Mouse (Mus musculus) forebrain, embryonic 11.5 days (tissue): ENCODE data around the gene Svep1. TPM values are rescaled to one million over a fixed set of nuclear protein-coding genes. Genes with fewer than 3 reads are reported as not detected.

Source experiments
- ATAC-seq: fragments of 200-750 bp; cut with Nextera tagmentation; replicated peaks from 2 replicates; pipeline ENCODE4 v1.8.0; 2017; ENCODE audit warnings: moderate TSS enrichment; ENCODE audit not compliant: low FRiP score
- DNase-seq: peaks from one replicate; pipeline ENCODE4 v3.0.0-alpha.2; 2017; ENCODE audit warnings: low spot score
- H3K27ac ChIP-seq: fragments of 300-500 bp; sonication (generic); 2 replicates; pipeline ENCODE4 v1.5.1; 2014; ENCODE audit warnings: low read depth, low read length
- H3K27me3 ChIP-seq: fragments of 300-500 bp; sonication (generic); 2 replicates; pipeline ENCODE4 v1.6.1; 2014; ENCODE audit warnings: mild to moderate bottlenecking, low read length, mixed read lengths; ENCODE audit not compliant: control insufficient read depth, insufficient read depth
- H3K36me3 ChIP-seq: fragments of 300-500 bp; sonication (generic); 2 replicates; pipeline ENCODE4 v1.6.1; 2014; ENCODE audit warnings: mild to moderate bottlenecking, low read length, moderate library complexity, mixed read lengths; ENCODE audit not compliant: control insufficient read depth, insufficient read depth
- H3K4me1 ChIP-seq: fragments of 300-500 bp; sonication (generic); replicated peaks from 2 replicates; pipeline ENCODE4 v1.6.1; 2014; ENCODE audit warnings: low read length, mixed read lengths; ENCODE audit not compliant: control insufficient read depth, insufficient read depth
- H3K4me2 ChIP-seq: fragments of 300-500 bp; sonication (generic); 2 replicates; pipeline ENCODE4 v1.6.1; 2014; ENCODE audit warnings: low read depth, mild to moderate bottlenecking, low read length, moderate library complexity, mixed read lengths; ENCODE audit not compliant: severe bottlenecking
- H3K4me3 ChIP-seq: fragments of 300-500 bp; sonication (generic); 2 replicates; pipeline ENCODE4 v1.5.1; 2014; ENCODE audit warnings: low read depth, low read length
- H3K9ac ChIP-seq: fragments of 300-500 bp; sonication (generic); 2 replicates; pipeline ENCODE4 v1.6.1; 2014; ENCODE audit warnings: low read length
- H3K9me3 ChIP-seq: fragments of 300-500 bp; sonication (generic); 2 replicates; pipeline ENCODE4 v1.6.1; 2016; ENCODE audit warnings: low read length, mixed read lengths; ENCODE audit not compliant: control insufficient read depth
- WGBS: fragments of 180-500 bp; shearing (Covaris S2); extraction: QIAGEN DNeasy Blood & Tissue Kit; methylation state at CpG from one replicate; pipeline ENCODE4 v1.1.7; 2014; 5-methylcytosine and 5-hydroxymethylcytosine counted together
- polyA plus RNA-seq: library from polyadenylated mRNA; unstranded; fragments of >200 nt; fragmentation: Nextera tagmentation; extraction: Ambion mirVana; gene quantifications from 2 replicates; pipeline ENCODE4 v1.2.1, GENCODE M21; 2014

Svep1 gene
- polyA plus RNA-seq, 1 experiment from 2014 or later: 3.6 TPM

- no peak overlapping the region for H3K4me3 ChIP-seq
- no peak overlapping the region for H3K4me2 ChIP-seq
- no peaks in the 10 kb centered on the region for H3K4me1 ChIP-seq
- no peaks in the 10 kb centered on the region for H3K9me3 ChIP-seq
- DNase-seq (no peak), ATAC-seq (no peak)
- no peaks in the 10 kb centered on the region for H3K36me3 ChIP-seq
- H3K27me3 ChIP-seq: no peaks in the 10 kb centered on the region
- no peak overlapping the region for H3K27ac ChIP-seq
- no peak overlapping the region for H3K9ac ChIP-seq
- WGBS: 88% methylated on average over 6 of the region's 6 CpGs
Observed at GRCm38 (mm10) chr4:58037096-58037705, 169.5 kb downstream of the Svep1 start.

- no peak for ATAC-seq
- 44% methylated on average over 13 of the region's 13 CpGs for WGBS
Observed at GRCm38 (mm10) chr4:58034663-58035062, 172.0 kb downstream of the Svep1 start.

GRCm38 (mm10) chr4:58032714-58033113, 173.9 kb downstream of the Svep1 start:
- ATAC-seq: no peak
- no peak for DNase-seq
- Histone ChIP-seq H3K4me1 (no peaks in the 10 kb centered on the region), H3K27me3 (no peaks in the 10 kb centered on the region), H3K36me3 (no peaks in the 10 kb centered on the region), H3K4me2 (no peak overlapping the region), H3K9me3 (no peaks in the 10 kb centered on the region), H3K9ac (no peak overlapping the region), H3K27ac (no peak overlapping the region), H3K4me3 (no peak overlapping the region)
- 86% methylated on average over 1 of the region's 1 CpGs for WGBS

More at GRCm38 (mm10) chr4:58034663-58035062, 172.0 kb downstream of the Svep1 start:
- no peaks in the 10 kb centered on the region for H3K27me3 ChIP-seq
- H3K9me3 ChIP-seq: no peaks in the 10 kb centered on the region
- no peak overlapping the region for H3K9ac ChIP-seq
- DNase-seq: no peak
- no peak overlapping the region for H3K4me3 ChIP-seq
- H3K36me3 ChIP-seq: no peaks in the 10 kb centered on the region
- no peaks in the 10 kb centered on the region for H3K4me1 ChIP-seq
- H3K27ac ChIP-seq: no peak overlapping the region
- H3K4me2 ChIP-seq: no peak overlapping the region

- whole genome bisulfite sequencing: 90% methylated on average over 5 of the region's 5 CpGs
- ATAC-seq: no peak
- H3K36me3 ChIP-seq: no peaks in the 10 kb centered on the region
- H3K4me3 ChIP-seq: no peak within 1 kb of the TSS
- no peak within 1 kb of the TSS for H3K4me2 ChIP-seq
- H3K9me3 ChIP-seq: no peaks in the 10 kb centered on the region
- H3K27ac ChIP-seq: no peak within 1 kb of the TSS
- H3K27me3 ChIP-seq: no peaks in the 10 kb centered on the region
- no peak within 1 kb of the TSS for H3K9ac ChIP-seq
- no peaks in the 10 kb centered on the region for H3K4me1 ChIP-seq
- no peak for DNase-seq
Observed at GRCm38 (mm10) chr4:58009024-58009423, 197.6 kb downstream of the Svep1 start, which contains the start of gene Txndc8. Gene Txndc8, minus strand, starts transcription at chr4:58009124.

GRCm38 (mm10) chr4:58003501-58003900, 203.2 kb downstream of the Svep1 start:
- no peak overlapping the region for H3K27ac ChIP-seq
- no peaks in the 10 kb centered on the region for H3K4me1 ChIP-seq
- no peak overlapping the region for H3K4me3 ChIP-seq
- 68% methylated on average over 3 of the region's 3 CpGs for WGBS
- no peak overlapping the region for H3K4me2 ChIP-seq
- ATAC-seq (no peak), DNase-seq (no peak)
- H3K9ac ChIP-seq: no peak overlapping the region
- H3K27me3 ChIP-seq: no peaks in the 10 kb centered on the region
- no peaks in the 10 kb centered on the region for H3K36me3 ChIP-seq
- H3K9me3 ChIP-seq: no peaks in the 10 kb centered on the region

Other genes starting within 250 kb of the Svep1 start
- gene Txndc8, start 197.7 kb downstream of the Svep1 start, polyA plus RNA-seq: not detected in 2 replicates
- gene Musk, start 79.1 kb upstream of the Svep1 start, polyA plus RNA-seq: 0.07 TPM in 1 of 2 replicates, not detected in the other